Mouse (Mus musculus): ENCODE results near the gene Prss42. TPM values are rescaled to one million over a fixed set of nuclear protein-coding genes. Genes with fewer than 3 reads are reported as not detected.
A peak's percentile ranks its signal among the peaks of the same experiment; 100 is the strongest.
"Not testable (repeated sequence)": the region's sequence is repeated elsewhere in the genome, so short reads cannot be mapped to it uniquely, and the experiment has no call there.

Prss42 gene
- total RNA-seq, 2 experiments from 2014 or later, result not detected

DNA sequence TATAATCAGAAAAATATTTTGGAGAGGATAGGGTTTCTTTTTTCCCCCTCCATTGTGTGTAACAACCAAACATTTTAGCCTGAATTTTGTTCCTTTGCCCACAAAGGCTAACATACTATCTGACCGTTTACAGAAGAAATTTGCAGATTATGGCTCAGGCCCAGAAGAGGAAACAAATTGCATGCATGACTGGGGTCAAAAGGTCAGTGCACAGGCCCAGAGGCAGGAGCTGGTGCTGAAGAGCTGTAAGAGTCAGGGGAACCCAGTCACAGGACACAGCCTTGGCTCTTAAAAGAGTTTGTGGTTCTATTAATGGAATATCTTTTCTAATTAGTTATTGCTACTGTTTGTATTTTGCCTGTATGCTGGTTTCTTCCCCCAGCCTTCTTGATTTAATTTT is 14.4 kb upstream of the Prss42 start:
- ATAC-seq (ENCODE audit: poor library complexity, severe bottlenecking), result no peak

GRCm38 (mm10) chr9:110788169-110788568 is 9.8 kb upstream of the Prss42 start:
- ATAC-seq (ENCODE audit: poor library complexity, severe bottlenecking), result no peak

DNA sequence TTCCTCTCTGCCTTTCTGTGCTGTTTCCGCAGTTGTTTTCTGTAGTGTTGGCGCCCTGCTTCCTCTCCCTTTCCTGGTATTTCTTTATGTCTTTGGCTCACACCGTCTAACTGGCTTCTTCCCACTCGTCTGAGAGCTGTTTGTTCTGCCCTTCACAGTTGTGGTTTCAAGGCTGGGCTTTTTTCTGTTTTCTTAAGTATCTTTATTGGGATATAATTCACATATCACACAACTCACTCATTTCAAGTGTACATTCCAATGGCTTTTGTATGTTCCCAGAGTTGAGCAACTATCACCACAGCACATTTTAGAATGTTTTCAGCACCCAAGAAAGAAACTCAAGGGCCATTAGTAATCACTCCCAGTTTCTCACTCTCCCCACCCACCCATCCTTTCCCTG is 7.5 kb upstream of the Prss42 start:
- no peak for ATAC-seq (ENCODE audit: poor library complexity, severe bottlenecking)

- no peak for ATAC-seq (ENCODE audit: poor library complexity, severe bottlenecking)
Measured at GRCm38 (mm10) chr9:110797013-110797412, 953 bp upstream of the Prss42 start.

GRCm38 (mm10) chr9:110800834-110801479 is 3.0 kb downstream of the Prss42 start:
- ATAC-seq (ENCODE audit: poor library complexity, severe bottlenecking), result no peak

DNA sequence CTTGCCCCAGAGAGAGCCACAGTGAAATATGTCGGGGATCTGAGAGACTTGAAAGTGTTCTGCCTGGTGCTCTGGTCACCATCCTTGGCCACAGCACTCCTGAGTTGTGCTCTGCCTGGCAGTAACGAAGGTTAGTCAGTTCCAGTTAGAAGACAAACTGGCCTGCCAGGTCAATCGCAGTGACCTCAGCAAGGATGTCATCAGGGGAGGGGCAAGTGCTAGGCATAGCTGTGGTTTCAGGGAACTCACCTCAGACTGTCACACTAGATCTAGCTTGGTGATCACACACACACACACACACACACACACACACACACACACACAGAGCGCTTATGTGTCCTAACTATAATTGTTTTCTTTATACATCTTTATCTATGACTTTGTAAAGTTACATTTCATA is 5.3 kb downstream of the Prss42 start:
- ATAC-seq (ENCODE audit: poor library complexity, severe bottlenecking), result peak; percentile 47

DNA sequence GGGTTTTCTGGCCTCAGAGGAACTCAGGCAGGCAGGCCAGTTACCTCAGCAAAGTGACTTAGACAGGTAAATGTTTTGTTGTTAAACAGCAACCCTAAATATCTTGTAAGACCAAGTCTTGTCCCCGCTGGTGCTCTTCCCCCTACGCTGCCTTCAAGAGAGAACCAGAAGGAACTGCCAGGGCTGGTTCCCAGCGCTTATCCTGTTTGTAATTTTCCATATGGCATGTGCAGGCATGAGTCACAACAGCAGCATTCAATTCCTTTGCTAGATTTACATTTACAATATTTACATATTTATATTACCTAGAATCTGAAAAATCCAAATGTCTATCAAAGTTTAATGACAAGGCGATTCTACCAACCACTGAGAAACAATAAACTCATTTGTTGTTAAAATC is 12.1 kb downstream of the Prss42 start:
- no peak for ATAC-seq (ENCODE audit: poor library complexity, severe bottlenecking)

DNA sequence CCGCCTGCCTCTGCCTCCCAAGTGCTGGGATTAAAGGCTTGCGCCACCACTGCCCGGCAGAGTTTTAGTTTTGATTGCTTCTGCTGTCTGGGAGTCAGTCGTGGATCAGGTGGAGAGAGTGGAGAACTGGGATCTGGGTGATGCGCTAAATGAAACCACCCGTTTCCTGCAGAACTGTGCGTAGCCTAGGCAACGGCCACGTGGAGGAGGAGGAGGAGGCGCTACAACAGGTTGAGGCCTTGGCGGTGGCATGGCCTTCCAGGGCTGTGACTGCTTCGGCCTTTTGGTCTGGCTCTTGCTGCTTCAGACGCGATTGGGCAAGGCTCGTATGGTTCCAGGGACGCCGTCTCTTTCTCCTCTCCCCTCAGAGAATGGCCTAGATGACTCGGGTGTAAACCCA is 15.8 kb downstream of the Prss42 start, which contains the start of gene Prss44:
Prss44 (plus strand) TSS at position 206 of the 400 bp plus-strand sequence.
- no peak for ATAC-seq (ENCODE audit: poor library complexity, severe bottlenecking)

DNA sequence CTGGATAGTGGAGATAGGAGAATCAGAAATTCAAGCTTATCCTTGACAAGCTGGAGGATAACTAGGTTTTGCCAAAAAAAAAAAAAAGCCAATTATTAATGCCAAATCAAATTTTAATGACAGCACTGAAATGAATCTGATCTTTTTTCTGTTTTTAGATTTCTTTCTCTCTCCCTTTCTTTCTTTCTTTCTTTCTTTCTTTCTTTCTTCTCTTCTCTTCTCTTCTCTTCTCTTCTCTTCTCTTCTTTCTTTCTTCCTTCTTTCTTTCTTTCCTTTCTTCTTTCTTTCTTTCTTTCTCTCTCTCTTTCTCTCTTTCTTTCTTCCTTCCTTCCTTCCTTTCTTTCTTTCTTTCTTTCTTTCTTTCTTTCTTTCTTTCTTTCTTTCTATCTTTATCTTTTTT is 22.6 kb downstream of the Prss42 start:
- not testable (repeated sequence) for ATAC-seq (ENCODE audit: poor library complexity, severe bottlenecking)

GRCm38 (mm10) chr9:110821436-110821835 is 23.5 kb downstream of the Prss42 start:
- no peak for ATAC-seq (ENCODE audit: poor library complexity, severe bottlenecking)

GRCm38 (mm10) chr9:110825426-110825825 is 27.5 kb downstream of the Prss42 start:
- 0 out of 2 replicates have a peak, but pooled peaks have one; percentile 18 for ATAC-seq (ENCODE audit: poor library complexity, severe bottlenecking)

- ATAC-seq (ENCODE audit: poor library complexity, severe bottlenecking), result peak; percentile 93
Measured at GRCm38 (mm10) chr9:110825832-110826231, 27.9 kb downstream of the Prss42 start.

- no peak for ATAC-seq (ENCODE audit: poor library complexity, severe bottlenecking)
Measured at GRCm38 (mm10) chr9:110826390-110826789, 28.4 kb downstream of the Prss42 start, which contains the start of gene Prss43. Gene Prss43, plus strand, starts transcription at chr9:110826690.

DNA sequence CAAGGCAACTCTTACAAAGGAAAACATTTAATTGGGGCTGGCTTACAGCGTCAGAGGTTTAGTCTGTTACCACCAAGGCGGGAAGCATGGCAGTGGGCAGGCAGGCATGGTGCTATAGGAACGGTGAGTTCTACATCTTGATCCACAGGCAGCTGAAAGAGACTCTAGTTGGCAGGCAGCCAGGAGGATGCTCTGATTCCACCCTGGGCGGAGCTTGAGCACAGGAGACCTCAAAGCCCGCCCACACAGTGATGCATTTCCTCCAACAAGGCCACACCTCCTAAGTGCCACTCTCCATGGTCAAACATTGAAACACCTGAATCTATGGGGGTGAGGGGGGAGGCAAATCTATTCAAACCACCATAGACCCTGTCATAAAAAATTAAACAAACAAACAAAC is 35.1 kb downstream of the Prss42 start:
- no peak for ATAC-seq (ENCODE audit: poor library complexity, severe bottlenecking)

- no peak for ATAC-seq (ENCODE audit: poor library complexity, severe bottlenecking)
Measured at GRCm38 (mm10) chr9:110834411-110834810, 36.4 kb downstream of the Prss42 start, which contains the start of gene Prss45. Gene Prss45, plus strand, starts transcription at chr9:110834588.

GRCm38 (mm10) chr9:110834961-110835360 is 37.0 kb downstream of the Prss42 start:
- no peak for ATAC-seq (ENCODE audit: poor library complexity, severe bottlenecking)

- ATAC-seq (ENCODE audit: poor library complexity, severe bottlenecking), result no peak
Measured at GRCm38 (mm10) chr9:110836112-110836511, 38.1 kb downstream of the Prss42 start.

DNA sequence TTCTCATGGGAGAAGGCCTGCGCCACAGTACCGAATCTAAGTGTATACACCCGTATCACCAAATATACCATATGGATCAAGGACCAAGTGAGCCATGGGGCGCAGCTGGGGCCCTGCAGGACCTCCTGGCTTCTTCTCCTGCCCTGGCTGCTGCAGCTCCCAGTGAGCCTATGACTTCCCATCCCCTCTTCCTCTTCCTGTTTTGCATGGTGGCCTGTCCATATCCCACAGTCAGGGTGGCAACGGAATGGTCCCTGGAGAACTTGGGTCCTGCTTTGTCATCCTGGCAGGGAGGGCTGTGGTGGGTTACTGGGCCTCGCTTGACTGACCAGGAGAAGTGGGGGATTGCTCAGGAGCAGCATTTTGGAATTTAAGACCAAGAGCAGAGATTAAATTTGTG is 42.9 kb downstream of the Prss42 start:
- peak; percentile 65 for ATAC-seq (ENCODE audit: poor library complexity, severe bottlenecking)

GRCm38 (mm10) chr9:110841438-110841837 is 43.5 kb downstream of the Prss42 start:
- peak; percentile 60 for ATAC-seq (ENCODE audit: poor library complexity, severe bottlenecking)

DNA sequence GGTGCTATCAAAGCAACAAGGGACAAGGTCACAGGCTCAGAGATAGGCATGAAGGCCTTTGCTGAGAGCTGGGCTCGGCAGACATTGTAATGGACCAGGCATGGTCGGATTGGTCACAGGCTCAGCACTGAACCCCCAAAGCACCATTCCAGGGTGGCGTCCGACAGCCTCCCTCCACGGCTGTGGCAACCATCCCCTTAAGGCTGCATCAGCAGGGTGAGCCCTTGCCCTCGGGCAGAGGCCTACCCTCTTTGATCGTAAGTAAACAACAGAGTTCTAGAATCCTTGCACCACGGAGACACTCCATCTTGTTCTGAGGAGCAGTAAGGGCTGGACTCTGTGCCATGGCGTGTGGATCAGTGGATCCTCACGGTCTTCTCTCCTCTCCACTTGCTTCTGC is 46.2 kb downstream of the Prss42 start, which contains the start of gene Prss46:
Prss46 (plus strand) TSS at position 301 of the 400 bp plus-strand sequence.
- no peak for ATAC-seq (ENCODE audit: poor library complexity, severe bottlenecking)

GRCm38 (mm10) chr9:110849162-110849561 is 51.2 kb downstream of the Prss42 start:
- ATAC-seq (ENCODE audit: poor library complexity, severe bottlenecking), result no peak
